Mouse (Mus musculus): ENCODE measurements at regions not wholly inside any gene's neighbourhood (a gene's known extent, or its start where the extent isn't known, plus 50 kb on each side); places are given as distances from the start of the nearest gene placed in this dataset.

DNA sequence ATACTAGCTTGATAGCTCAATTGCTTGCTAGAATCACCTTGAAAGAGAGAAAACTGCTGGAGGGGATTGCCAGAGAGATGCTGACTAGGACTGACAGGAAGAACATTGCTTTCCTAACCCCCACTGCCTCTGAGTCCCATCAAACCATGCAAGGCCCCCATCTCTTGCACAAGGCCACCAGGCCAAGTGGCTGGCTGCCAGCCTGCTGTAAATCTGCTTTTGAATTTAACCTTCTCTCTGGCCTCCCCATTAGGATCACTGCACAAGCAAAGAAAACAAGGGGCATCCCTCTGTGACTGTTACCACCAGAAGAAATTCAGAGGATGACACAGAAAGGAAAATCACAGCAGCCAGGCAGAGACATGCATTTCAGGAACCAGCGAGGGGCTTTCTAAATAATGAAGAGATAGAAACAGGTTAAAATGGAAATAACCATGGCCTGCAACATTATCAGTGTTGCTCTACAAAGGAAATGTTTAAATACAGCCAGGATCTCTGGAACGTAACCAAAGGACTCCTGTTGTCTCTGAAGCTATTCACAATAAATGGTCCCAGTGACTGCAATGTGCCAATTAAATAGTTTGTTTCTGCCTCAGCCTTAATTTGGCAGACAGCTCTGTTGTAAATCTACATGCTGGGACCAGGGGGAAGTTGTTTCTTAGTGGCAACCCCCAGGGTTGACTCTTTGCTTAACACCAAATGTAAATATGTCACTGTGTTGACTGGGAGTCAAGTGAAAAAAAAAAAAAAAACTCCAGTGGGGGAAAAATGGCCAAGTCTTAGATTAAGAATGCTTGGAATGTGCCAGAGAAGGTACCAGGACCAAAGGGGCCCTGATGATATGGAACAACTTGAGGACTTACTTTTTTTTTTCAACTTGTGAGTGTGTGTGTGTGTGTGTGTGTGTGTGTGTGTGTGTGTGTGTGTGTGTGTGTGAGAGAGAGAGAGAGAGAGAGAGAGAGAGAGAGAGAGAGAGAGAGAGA is 233.9 kb upstream of the Epha4 start:
- Histone ChIP-seq H3K9ac (no peak overlapping the region), H3K4me3 (replicated peaks) (no peak overlapping the region), H3K9me3 (replicated peaks) (no peaks in the 10 kb centered on the region), H3K36me3 (no peaks in the 10 kb centered on the region), H3K4me2 (replicated peaks) (no peak overlapping the region), H3K4me1 (peaks cover 5% of the 10 kb centered on the region; the same call in 1 of the 2 replicates), H3K27ac (replicated peaks) (no peak overlapping the region), H3K27me3 (no peaks in the 10 kb centered on the region)
- no peak for ATAC-seq (ENCODE audit: insufficient number of reproducible peaks, low FRiP score, low TSS enrichment, low read depth)
- 70% methylated on average over 2 of the region's 2 CpGs for WGBS

GRCm38 (mm10) chr1:77732099-77732498 is 217.2 kb upstream of the Epha4 start:
- Histone ChIP-seq H3K4me2 (replicated peaks) (no peak overlapping the region), H3K4me3 (replicated peaks) (no peak overlapping the region), H3K4me1 (no peaks in the 10 kb centered on the region), H3K27ac (replicated peaks) (no peak overlapping the region), H3K9ac (no peak overlapping the region), H3K27me3 (no peaks in the 10 kb centered on the region), H3K9me3 (replicated peaks) (no peaks in the 10 kb centered on the region), H3K36me3 (no peaks in the 10 kb centered on the region)
- ATAC-seq (ENCODE audit: insufficient number of reproducible peaks, low FRiP score, low TSS enrichment, low read depth) = no peak
- 73% methylated on average over 10 of the region's 10 CpGs for WGBS

DNA sequence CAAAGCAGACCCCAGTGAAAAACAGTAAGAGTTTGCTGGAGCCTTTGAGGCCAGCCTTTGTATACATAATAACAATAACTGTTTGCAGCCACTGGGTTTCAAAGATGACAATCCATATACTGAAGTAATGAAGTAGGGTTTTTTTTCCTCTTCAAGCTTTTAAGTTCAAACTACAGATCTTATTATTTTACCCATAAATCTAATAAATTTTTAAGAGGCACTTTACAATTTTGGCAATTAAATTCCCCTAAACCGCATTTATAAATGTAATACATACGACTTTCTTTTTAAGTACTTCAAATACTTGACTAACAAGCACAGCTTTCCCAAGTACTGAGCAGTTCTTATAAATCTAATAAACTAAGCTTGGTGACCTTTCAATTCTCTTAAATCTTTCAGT is 212.7 kb upstream of the Epha4 start:
- no peaks in the 10 kb centered on the region for H3K27me3 ChIP-seq
- H3K27ac ChIP-seq (replicated peaks) = no peak overlapping the region
- no peak for ATAC-seq (ENCODE audit: insufficient number of reproducible peaks, low FRiP score, low TSS enrichment, low read depth)
- no peak overlapping the region for H3K4me3 ChIP-seq (replicated peaks)
- no peaks in the 10 kb centered on the region for H3K36me3 ChIP-seq
- H3K4me2 ChIP-seq (replicated peaks) = no peak overlapping the region
- H3K9me3 ChIP-seq (replicated peaks) = no peaks in the 10 kb centered on the region
- no peak overlapping the region for H3K9ac ChIP-seq
- 75% methylated on average over 2 of the region's 2 CpGs for WGBS
- no peaks in the 10 kb centered on the region for H3K4me1 ChIP-seq

- WGBS = 78% methylated on average over 8 of the region's 8 CpGs
- Histone ChIP-seq H3K4me3 (replicated peaks) (no peak overlapping the region), H3K4me1 (no peaks in the 10 kb centered on the region), H3K9me3 (replicated peaks) (no peaks in the 10 kb centered on the region), H3K27ac (replicated peaks) (no peak overlapping the region), H3K9ac (no peak overlapping the region), H3K36me3 (no peaks in the 10 kb centered on the region), H3K4me2 (replicated peaks) (no peak overlapping the region), H3K27me3 (no peaks in the 10 kb centered on the region)
- ATAC-seq (ENCODE audit: insufficient number of reproducible peaks, low FRiP score, low TSS enrichment, low read depth) = no peak
These were observed 208.4 kb upstream of the Epha4 start for GRCm38 (mm10) chr1:77723246-77723645.

- no peaks in the 10 kb centered on the region for H3K27me3 ChIP-seq
- 94% methylated on average over 1 of the region's 1 CpGs for WGBS
- no peaks in the 10 kb centered on the region for H3K36me3 ChIP-seq
- H3K9ac ChIP-seq = no peak overlapping the region
- H3K4me2 ChIP-seq (replicated peaks) = no peak overlapping the region
- H3K4me3 ChIP-seq (replicated peaks) = no peak overlapping the region
- no peaks in the 10 kb centered on the region for H3K4me1 ChIP-seq
- H3K9me3 ChIP-seq (replicated peaks) = no peaks in the 10 kb centered on the region
- ATAC-seq (ENCODE audit: insufficient number of reproducible peaks, low FRiP score, low TSS enrichment, low read depth) = no peak
- no peak overlapping the region for H3K27ac ChIP-seq (replicated peaks)
These were observed 206.0 kb upstream of the Epha4 start for GRCm38 (mm10) chr1:77720859-77721258.

DNA sequence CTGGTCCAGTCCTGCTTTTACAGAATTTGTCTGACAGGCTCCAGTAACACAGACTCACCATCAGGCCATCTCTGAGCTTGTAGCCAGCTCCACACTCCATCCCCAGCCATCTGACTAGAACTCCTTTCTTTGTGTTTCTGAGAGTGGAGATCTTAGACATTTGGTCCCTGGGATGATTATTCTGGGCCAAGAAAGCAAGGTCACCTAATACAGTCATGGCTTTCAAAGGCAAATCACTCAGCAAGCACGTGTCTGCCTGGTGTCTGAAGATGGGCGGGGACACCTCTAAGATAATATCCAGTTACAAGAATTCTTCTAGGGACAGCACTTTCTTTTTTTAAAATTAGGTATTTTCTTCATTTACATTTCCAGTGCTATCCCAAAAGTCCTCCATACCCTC is 198.1 kb upstream of the Epha4 start:
- 65% methylated on average over 2 of the region's 2 CpGs for WGBS
- Histone ChIP-seq H3K4me2 (replicated peaks) (no peak overlapping the region), H3K27me3 (no peaks in the 10 kb centered on the region), H3K9ac (no peak overlapping the region), H3K4me1 (no peaks in the 10 kb centered on the region; the same call in 1 of the 2 replicates), H3K36me3 (no peaks in the 10 kb centered on the region), H3K27ac (replicated peaks) (no peak overlapping the region), H3K9me3 (replicated peaks) (no peaks in the 10 kb centered on the region), H3K4me3 (replicated peaks) (no peak overlapping the region)
- no peak for ATAC-seq (ENCODE audit: insufficient number of reproducible peaks, low FRiP score, low TSS enrichment, low read depth)

DNA sequence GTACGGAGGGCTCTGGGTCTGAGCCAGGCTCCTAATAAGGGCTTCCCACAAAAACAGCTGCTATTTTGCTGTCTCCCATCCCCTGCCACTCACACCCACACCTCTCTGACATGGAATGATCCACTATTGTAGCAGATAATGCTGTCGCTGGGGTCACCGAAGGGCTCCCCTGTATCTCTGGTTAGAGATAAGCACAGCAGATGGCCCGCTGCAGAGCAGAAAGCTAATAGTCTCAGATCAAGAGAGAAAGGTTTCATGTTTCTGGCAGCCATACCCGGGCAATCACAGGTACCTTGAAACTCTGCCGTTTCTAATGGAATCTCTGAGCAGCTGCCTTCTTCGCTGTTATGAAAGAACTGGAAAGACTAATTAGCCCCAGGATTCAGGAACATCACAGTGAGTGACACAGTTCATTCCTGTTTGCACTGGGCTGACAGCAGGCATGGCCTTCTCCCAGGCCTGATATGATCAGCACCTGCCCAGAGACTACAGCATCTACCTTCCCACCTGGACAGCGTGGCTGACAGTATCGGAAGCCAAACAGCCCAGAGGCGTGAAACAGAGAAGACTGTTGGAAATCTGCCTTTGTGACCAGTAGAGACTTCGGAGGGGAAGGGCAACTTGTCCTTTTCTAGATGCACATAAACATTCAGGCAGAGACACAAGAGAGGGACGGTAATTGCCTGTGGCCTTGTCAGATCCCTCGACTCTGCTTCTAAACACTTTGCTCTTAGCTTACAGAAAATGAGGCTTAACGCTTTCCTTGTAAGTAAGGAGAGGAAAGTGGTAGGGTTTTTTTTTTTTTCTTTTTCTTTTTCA is 193.5 kb upstream of the Epha4 start:
- H3K4me2 ChIP-seq (replicated peaks) = no peak overlapping the region
- no peak overlapping the region for H3K4me3 ChIP-seq (replicated peaks)
- no peaks in the 10 kb centered on the region for H3K27me3 ChIP-seq
- no peaks in the 10 kb centered on the region for H3K9me3 ChIP-seq (replicated peaks)
- no peaks in the 10 kb centered on the region for H3K36me3 ChIP-seq
- H3K27ac ChIP-seq (replicated peaks) = no peak overlapping the region
- no peaks in the 10 kb centered on the region; the same call in 1 of the 2 replicates for H3K4me1 ChIP-seq
- WGBS = 29% methylated on average over 14 of the region's 14 CpGs
- ATAC-seq (ENCODE audit: insufficient number of reproducible peaks, low FRiP score, low TSS enrichment, low read depth) = no peak
- H3K9ac ChIP-seq = no peak overlapping the region

- 78% methylated on average over 3 of the region's 3 CpGs for WGBS
- no peak for ATAC-seq (ENCODE audit: insufficient number of reproducible peaks, low FRiP score, low TSS enrichment, low read depth)
- no peaks in the 10 kb centered on the region for H3K36me3 ChIP-seq
- H3K27ac ChIP-seq (replicated peaks) = no peak overlapping the region
- H3K4me3 ChIP-seq (replicated peaks) = no peak overlapping the region
- H3K9me3 ChIP-seq (replicated peaks) = no peaks in the 10 kb centered on the region
- H3K4me2 ChIP-seq (replicated peaks) = no peak overlapping the region
- H3K27me3 ChIP-seq = no peaks in the 10 kb centered on the region
- H3K4me1 ChIP-seq = no peaks in the 10 kb centered on the region
- H3K9ac ChIP-seq = no peak overlapping the region
These were observed 180.5 kb upstream of the Epha4 start for GRCm38 (mm10) chr1:77695228-77696018.

DNA sequence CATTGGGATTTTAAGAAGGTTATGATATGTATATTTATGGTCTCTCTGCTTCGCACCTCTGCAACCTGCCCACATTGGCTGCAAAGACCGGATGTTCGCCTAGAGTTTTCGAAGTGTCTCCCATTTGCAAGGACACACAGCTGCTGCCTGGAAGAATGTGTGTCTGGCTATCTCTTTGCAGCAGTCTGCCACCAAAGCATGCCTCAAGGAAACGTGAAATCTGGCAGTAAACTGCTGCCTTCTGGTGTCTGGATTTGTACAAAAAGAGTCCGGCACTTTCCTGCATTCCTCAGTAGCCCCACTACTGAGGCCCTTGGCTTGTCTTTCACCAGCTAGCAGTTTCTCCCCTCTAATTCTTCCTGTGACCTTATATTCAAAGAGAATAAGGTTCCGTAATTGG is 148.5 kb upstream of the Epha4 start:
- 62% methylated on average over 7 of the region's 7 CpGs for WGBS
- Histone ChIP-seq H3K4me2 (replicated peaks) (no peak overlapping the region), H3K27me3 (no peaks in the 10 kb centered on the region), H3K36me3 (no peaks in the 10 kb centered on the region), H3K4me3 (replicated peaks) (no peak overlapping the region), H3K9ac (no peak overlapping the region), H3K4me1 (no peaks in the 10 kb centered on the region), H3K9me3 (replicated peaks) (no peaks in the 10 kb centered on the region), H3K27ac (replicated peaks) (no peak overlapping the region)
- no peak for ATAC-seq (ENCODE audit: insufficient number of reproducible peaks, low FRiP score, low TSS enrichment, low read depth)

DNA sequence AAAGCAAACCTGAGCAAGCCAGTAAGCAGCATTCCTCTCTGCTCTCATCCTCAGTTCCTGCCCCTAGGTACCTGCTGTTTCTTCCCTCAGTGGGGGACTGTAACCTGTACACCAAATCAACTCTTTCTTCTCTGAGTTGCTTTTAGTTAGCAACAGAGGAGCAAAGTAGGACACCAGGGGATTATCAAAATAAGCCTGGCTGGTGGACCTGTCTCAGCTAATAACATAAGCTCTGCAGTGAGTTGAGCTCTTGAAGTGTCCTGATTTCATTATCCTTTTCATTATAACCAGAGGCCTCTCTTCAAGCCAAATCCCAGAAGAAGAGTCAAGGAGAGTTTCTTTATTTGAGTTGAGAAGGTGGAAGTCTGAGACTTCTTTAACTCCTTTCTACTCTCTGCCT is 145.5 kb upstream of the Epha4 start:
- no peak overlapping the region for H3K4me2 ChIP-seq (replicated peaks)
- ATAC-seq (ENCODE audit: insufficient number of reproducible peaks, low FRiP score, low TSS enrichment, low read depth) = no peak
- no peak overlapping the region for H3K27ac ChIP-seq (replicated peaks)
- H3K9ac ChIP-seq = no peak overlapping the region
- no peaks in the 10 kb centered on the region for H3K4me1 ChIP-seq
- no peaks in the 10 kb centered on the region for H3K9me3 ChIP-seq (replicated peaks)
- no peaks in the 10 kb centered on the region for H3K27me3 ChIP-seq
- no peaks in the 10 kb centered on the region for H3K36me3 ChIP-seq
- no peak overlapping the region for H3K4me3 ChIP-seq (replicated peaks)

DNA sequence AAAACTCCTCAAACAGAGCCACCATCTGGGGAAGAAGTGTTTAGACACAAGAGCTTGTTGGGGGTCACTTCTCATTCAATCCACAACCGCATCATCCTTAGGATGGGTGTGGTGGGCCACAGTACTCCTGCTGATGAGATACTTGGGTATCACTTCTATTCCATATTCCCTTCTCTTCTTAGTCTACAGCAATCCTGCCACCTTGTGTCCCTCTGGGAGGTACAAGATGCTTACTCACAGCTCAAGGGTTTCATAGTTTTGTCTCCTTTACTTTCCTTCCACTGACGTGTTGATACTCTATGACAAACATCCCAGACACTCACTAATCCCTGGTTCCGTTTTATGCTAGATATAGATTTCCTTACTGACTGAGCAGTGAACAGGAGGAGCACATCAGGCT is 122.1 kb upstream of the Epha4 start:
- Histone ChIP-seq H3K9ac (no peak overlapping the region), H3K27me3 (no peaks in the 10 kb centered on the region), H3K4me3 (replicated peaks) (no peak overlapping the region), H3K9me3 (replicated peaks) (no peaks in the 10 kb centered on the region), H3K4me1 (no peaks in the 10 kb centered on the region), H3K4me2 (replicated peaks) (no peak overlapping the region), H3K27ac (replicated peaks) (no peak overlapping the region), H3K36me3 (no peaks in the 10 kb centered on the region)
- no peak for ATAC-seq (ENCODE audit: insufficient number of reproducible peaks, low FRiP score, low TSS enrichment, low read depth)
- 89% methylated on average over 3 of the region's 3 CpGs for WGBS
